Mouse (Mus musculus) thymus, postnatal 25 days (tissue): ENCODE data around the gene Atp11b.

Experiments
- DNase-seq: peaks from one replicate; pipeline ENCODE4 v3.0.0; 2022

The Atp11b gene

DNA sequence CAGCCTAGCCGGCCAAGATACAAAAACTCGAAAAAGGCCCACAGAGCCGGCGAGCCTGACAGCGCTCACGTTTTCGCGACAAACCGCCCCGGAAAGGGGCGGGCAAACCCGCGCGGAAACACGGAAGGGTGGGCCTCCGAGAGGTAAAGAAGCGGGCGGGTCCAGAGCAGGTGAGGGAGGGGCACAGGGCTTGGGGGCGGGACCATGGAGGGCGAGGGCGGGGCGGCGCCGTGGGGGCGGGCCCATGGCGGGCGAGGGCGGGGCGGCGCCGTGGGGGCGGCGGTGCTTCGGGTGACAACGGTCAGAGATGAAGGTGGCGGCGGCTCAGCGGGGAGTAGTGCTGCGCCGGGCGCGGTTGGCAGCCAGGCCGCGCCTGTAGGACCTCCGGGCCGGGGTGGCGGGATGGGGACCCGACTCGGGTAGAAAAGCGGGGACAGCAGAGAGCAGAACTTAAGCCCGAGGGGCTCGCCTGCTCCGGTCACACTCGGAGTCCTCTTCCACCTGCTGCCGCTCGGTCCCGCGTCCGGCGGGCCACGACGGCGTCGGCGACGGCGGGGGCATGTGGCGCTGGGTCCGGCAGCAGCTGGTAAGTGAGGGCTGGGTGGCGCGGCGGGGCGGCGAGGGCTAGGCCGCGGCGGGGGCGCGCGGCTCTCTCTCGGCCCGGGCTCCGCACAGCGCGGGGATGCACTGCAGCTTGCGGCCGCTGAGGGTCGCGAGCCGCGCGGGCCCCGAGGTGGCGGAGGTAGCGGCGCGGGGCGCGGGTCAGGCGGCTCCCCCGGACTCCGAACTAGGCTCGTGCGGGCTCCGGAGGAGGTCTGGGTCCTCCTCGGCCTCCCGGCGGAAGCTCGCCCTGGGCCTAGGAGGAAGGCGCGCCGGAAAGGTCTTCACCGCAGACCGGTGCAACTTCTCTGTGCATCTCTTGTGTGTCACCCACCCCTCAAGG is at the start of gene Atp11b:
Gene Atp11b, plus strand, starts transcription at position 282 of the 943 bp plus-strand sequence.
- peak; percentile 90 for DNase-seq

DNA sequence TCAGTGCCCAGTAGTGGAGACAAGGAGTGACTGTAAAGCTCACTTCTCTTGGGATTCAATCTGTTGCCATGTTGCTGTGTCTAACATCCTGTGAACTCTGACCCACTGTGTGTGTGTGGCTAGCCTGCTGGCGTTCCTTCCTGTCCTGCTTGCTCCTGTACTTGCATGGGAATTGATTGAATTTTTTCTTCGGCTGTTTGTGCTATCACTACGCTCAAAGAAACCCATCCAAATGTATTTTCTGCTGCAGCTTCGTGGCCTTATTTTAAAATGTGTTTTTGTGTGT is 49.6 kb upstream of the Atp11b start:
- no peak for DNase-seq

DNA sequence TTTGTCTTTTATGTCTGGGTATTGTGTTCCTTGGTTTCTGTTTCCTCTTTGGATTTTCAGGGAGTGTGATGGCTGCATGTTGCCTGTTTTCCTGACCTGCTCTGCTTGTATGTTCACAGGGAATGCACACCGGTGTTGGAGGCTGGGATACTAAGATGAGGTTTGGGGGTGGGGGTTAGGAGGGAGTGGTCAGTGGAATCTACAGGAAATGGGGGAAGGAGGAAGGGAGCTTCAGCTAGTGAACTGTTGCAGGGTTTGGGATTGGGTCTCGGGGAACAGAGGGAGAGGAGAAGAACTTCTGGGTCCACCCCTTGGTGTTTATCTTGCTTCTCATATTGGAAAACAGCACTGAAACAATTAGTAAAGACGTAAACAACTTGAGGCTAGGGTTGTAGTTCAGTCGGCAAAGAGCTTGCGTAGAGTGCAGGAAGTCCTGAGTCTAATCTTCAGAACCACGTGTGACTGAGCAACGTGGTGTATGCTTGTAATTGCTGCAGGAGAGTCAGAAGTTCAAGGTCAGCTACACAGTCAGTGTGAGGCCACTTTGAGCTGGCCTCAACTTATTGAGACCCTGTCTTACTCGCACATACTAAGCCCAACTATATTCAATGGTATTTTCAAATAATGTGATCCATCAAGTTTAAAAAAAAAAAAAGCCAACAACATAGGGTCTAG is 34.2 kb upstream of the Atp11b start:
- no peak for DNase-seq

DNA sequence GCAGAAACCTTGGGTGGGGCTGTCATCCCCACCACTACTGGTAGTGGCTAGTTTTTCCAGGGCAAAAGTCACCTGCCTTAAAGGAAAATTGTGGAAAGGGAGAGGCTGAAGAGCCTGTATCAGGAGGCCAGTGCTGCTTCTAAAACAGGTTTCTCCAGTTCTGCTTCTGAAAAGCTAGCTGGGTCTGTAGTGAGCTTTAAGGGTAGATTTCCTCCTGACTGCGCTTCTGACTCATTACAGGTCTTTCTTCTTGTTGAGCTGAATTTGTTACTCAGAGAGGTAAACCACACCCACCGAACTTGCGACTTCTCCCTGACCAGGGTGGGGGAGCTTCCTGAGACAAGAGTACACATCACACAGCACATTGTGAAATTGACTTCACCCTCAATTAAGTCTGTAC is 33.1 kb upstream of the Atp11b start:
- DNase-seq: peak; percentile 59

DNA sequence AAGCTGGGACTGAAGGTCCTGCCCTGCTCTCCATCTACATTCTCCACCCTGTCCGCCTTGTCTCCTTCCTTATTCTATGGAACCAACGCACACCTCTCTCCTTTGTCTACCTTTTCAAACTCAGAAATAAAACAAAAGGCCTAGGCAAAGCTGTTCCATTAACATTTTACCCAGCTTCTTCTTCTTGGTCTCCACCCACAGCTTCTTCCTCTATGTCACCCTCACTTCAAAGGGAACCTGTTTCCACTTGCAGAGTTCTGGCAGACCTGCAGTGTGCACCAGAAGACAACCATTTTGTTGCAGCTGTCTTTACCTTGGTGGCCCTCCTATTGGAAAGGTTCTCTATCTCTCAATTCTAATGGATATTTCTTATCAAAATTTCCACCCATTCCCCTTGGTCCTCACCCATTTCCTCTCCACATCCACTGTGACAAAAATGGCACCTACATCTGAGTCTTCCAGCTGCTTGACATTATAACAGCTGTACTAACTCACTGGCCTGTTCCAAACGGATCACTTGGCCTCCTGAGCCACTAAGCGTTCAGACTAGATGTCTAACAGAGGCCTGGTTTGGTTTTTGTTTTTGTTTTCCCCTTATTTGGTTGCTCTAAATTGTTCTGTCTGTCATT is 32.0 kb upstream of the Atp11b start:
- DNase-seq: peak; percentile 48

DNA sequence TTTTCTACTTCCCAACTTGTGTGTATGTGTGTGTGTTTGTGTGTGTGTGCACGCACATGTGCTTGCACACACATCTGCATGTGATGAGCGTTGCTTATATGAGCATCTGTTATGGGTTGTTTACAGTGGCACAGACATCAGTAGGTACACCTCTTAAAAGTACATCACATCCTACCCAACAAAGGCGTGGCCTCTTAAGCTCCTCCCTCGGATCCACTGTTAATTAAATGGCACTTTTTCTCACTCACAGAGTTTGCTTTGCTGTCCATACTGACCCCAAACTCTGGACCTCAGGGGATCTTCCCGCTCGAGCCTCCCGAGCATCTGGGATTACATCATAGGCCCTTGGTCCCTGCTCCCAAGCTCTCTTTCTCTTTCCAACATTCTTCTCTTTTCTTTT is 31.1 kb upstream of the Atp11b start:
- no peak for DNase-seq

DNA sequence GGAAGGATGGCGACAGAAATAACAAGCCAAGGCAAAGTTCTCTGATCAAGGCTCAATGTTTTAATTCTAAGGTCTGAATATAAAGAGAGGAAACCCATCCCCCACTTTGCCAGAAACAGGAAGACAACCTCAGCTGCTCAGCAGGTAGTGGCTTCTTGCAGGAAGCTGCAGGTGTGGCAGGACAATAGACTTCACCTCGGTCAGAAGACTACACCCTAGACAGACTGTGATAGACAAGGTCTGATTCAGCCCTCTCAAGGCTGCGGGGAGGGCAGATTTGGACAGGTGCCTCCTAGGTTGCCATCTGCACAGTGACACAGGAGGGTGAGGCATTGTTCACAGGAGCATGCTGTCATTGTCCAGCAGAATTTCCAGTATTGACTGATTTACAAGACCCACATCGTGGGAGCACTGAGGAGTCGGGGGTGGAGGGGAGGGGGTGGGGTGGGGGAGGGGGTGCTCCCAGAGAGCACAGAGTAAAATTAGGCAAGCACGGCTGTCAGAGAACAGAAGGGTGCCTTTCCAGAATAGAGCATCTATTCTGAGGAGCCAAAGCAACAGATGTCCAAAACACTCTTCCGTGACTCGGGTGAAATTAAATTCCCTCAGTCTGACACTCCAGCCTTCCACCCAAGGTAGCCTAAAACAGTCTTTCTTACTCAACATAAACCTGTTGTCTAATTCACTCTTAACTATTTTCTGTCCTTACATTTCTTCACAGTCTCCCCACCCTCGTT is 30.2 kb upstream of the Atp11b start:
- peak; percentile 61 for DNase-seq

DNA sequence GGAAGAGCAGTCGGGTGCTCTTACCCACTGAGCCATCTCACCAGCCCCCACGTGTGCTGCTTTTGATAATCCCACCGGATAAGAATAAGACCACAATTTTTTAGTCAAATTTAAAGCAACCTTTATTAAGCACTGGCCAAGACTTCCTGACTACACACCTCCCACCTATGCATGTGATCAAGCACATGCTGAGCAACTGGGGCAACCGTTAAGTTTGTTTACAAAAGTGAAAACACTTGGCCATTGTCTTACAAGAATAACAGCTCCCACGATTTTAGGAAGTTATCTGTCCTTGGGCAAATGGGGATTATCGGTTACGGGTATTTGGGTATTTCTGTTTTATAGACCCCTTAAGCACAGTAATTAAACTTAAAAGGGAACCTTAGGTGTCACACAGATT is 28.8 kb upstream of the Atp11b start:
- DNase-seq: no peak

DNA sequence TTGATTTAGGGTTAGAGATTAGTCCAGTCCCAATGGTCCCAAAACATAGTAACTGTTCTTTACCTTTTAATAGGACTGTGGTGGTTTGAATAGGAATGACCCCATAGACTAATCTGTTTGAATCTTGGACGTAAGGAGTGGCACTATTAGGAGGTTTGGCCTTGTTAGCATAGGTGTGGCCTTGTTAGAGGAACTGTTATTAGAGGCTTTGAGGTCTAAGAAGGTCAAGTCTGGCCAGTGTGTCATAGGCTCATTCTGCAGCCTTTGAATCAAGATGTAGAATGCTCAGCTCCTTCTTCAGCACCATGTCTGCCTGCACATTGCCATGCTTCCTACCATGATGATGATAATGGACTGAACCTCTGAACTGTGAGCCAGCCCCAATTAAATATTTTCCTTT is 27.0 kb upstream of the Atp11b start:
- DNase-seq: no peak

DNA sequence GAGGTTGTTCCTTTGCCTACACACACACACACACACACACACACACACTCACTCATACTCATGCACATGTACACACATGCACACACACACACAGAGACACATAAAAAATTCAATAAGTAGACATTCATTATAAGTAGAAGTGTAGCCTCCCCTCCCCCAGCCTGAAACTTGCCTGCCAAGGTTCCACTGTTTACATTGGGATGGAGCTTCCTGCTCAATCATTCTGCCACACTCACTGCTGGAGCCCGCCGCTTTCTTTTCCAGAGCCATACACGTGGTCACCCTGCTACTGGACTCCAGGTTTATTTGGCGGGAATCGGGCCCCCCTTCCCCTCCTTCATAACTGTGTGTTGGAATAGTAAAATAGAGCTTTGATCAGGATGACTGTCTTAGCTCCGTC is 24.4 kb upstream of the Atp11b start:
- no peak for DNase-seq

DNA sequence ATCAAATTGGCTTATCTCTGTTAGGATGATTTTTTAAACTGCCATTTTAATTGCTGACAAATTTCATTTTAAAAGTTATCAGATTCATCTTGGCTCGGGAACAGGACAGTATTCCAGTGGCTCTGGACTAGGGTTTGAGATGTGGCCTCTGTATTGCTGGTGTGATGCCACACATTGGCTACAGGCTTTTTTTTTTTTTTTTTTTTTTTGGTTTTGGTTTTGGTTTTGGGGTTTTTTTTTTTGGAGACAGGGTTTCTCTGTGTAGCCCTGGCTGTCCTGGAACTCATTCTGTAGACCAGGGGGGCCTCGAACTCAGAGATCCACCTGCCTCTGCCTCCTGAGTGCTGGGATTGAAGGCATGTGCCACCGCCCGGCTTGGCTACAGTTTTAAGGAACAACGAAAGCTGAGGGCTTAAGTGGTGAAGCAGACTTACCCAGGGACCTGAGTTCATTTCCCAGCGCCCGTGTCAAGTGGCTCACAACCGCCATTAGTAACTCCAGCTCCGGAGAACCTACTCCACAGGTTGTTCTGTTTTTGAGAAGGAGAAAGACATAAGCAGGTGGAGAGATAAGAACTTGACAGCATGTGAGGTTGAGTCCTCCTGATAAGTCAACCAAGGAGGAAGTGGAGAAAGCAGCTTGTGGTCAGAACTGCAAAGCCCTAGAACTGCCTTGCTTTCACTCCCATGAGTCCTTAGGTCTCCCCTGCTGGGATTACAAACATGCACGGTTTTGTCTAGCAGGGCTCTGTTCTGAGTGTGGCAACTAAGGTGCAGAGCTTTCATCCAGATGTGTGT is 21.7 kb upstream of the Atp11b start:
- peak; percentile 30 for DNase-seq

DNA sequence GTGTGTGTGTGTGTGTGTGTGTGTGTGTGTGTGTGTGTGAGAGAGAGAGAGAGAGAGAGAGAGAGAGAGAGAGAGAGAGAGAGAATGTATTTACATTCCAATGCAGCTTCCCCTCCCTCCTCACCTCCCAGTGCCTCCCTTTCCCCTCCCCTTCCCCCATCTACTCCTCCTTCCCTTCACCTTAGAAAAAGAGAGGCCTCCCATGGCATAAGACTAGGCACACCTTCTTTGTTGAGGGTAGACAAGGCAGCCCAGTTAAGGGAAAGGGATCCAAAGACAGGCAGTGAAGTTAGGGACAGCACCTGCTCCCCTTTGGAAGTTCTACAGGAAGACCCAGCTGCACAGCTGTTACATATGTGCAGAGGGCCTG is 21.1 kb upstream of the Atp11b start:
- no peak for DNase-seq

DNA sequence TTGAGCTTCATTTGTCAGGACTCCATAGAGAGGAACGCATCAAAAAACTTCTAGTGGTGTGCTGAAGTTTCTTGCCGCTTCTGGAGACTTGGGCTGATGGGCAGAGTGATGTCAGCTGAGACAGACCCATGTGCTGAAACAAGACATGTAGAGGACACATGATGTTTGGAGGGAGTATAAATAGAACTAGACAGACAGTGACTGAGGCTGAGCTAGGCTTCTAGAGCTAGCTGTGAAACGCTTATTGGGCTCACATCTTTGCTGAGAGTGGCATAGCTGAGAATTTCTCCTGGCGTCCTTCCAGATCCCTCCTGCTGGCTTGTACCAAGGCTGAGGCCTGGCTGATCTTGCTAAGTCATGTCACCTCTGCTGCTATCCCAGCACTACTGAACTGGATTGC is 19.4 kb upstream of the Atp11b start:
- no peak for DNase-seq

DNA sequence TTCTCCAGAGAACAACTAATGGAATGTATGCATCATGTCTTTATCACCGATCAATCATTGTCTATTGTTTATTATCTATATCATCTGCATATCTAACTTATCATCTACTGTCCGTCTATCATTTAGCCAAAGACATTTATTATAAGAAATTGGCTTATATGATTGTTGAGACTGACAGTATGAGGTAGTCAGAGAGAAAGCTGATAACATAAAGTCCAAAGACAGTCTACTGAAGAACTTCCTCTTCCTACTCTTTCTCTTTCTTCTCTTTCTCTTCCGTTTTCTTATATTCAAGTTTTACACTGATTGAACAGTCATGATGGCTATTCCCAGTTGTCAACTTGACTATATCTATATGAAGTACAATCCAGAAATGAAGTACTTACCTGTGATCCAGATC is 15.8 kb upstream of the Atp11b start:
- no peak for DNase-seq

DNA sequence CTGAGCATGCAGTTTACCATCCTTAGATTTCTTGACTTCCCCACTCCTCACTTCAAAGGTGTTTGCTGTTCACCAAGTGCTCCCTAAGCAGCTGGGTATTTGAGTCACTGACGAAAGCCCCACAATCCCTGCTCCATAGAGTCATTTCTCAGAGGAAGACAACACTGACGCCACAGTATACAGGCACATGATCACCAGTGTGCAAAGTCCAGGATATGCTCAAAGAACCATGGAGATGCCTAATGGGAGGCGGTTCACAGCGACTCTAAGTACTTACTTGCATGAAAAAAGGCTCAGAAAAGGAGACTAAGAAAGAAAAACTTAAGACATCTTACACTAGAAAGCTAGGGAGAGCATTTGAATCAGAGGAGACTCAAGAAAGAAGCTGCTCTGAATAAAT is 8.9 kb upstream of the Atp11b start:
- no peak for DNase-seq

DNA sequence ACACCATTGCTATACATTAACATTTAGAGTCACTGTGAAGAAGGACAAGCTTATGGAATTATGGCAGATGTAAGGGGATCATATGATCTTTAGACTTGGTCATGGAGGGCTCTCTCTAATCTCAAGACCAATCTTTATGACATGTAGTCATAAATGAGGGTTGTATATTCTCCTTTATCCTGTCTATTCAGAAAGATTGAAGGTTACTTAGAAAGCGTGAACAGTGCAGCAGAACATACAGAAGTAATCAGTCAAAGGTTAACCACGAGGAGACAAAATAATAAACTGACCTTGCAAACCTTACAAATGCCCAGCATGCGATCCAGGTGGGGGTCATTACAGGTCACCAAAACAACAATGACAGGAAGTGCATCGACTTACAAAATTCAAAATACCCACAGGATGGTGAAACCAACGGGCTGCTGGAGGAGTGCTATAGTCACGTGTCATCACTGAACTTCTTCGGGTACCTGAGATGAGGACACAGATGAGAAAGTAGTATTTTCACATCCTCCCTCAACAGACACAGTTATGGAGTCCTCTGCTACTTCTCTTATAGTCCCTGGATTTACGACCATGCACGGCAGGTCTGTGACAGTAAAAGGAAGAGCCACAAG is 7.0 kb upstream of the Atp11b start:
- peak; percentile 25 for DNase-seq

DNA sequence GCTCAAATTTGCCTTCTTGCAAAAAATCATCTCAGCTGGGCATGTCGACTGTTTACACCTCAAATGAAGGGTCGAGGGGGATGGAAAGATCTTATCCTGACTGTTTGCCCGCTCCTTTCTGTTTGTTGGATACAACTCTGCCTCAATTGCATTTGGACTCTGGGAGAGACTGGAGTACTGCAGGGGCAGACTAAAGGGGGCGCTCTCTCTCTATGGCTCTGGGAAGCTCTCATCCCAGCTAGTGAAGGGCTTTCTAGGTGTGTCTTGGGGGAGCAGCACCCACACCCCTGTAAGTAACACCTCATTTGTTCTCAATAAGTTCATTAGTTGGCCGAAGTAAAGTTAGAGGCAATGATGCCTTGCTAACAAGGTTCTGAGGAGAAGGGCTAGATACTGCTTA is 3.6 kb upstream of the Atp11b start:
- DNase-seq: no peak

DNA sequence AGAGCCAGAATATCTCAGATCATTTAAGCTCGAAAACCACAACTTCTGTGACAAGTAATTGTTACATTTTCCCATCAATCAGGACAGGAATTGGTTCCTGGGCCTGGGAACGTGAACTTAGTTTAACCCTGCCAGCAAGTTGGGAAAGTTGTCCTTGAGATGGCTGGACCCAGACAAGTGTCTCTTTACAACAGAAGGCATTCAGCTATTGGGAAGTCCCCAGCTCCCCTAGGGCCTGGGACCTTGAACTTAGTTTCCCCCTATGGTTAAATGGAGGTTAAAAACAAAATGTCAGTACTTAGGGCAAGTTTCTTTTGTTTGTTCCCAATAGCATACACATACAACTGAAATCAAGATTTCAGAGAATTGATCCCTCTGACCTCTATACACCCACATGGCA is 2.2 kb upstream of the Atp11b start:
- DNase-seq: no peak

DNA sequence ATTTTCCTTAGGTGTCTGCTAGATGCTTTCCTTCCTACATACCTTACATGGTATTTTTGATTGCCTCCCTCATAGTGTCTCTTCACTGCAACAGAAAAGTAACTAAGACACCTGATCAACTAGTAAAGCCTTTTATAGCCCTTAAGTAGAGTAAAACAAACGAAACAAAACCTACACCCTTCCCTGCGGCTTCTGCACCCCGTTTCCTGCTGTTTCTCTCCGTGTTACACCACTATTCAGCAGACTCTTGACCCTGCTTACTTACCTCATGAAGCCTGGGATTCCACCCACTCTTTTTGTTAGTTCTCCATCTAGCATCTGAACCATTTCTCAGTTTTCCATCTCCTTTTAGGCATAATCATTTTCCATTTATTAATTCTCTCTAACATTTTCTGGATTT is 8.8 kb downstream of the Atp11b start:
- peak; percentile 21 for DNase-seq

DNA sequence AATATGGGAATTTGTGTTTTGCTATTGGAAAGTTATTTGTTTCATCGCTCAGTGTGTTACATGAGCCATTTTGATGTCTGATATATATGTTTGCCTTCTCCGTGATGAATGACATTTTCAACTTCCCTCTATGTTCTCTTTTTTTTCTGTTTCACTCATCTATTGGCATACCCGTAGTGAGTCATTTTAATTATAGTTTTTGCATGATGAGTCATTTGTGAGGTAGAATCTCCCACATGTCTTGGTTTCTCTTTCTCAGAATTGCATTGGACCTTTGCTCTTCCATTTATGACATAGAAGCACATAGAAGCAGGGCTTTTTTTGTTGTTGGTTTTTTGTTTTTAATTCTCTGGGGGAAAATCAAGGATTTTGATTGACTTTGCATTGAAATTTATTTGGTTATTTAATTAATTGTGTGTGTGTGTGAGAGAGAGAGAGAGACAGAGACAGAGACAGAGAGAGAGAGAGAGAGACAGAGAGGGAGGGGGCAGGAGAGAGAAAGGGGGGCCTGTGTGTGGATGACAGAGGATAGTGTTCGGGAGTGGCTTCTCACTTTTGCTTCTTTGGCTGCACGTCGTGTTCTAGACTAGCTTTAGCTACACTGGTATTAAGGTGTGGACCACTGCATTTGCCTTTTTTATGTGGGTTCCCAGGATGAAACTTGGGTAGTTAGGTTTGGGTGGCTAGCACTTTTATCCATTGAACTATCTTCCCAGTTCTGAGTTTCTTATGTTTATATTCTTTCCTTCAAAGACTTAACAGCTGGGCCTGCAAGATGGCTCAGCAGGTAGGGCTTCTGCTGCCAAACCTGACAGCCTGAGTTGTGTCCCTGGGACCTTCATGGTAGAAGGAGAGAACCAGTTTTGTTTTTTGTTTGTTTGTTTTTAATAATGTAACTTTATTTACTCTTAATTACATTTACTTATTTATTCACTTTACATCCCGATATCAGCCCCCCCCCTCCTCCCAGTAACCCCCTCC is 11.0 kb downstream of the Atp11b start:
- no peak for DNase-seq

DNA sequence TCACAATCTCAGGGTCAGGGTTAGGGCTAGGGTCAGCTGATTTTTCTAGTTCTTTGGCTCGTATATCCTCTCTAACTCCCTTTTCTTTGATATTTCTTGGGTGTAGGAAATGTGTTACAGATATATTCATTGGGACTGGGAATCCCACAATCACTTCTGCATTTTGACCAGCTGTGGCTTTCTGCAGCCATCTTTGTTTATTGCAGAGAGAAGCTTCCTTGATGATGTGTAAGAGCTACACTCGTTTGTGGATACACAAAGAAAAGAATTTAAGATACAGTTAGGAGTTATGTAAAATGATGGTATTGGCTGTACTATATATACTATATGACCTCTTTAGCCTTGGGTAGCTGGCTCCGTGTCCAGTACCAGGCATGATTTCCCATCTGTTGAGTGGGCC is 25.8 kb downstream of the Atp11b start:
- no peak for DNase-seq
